Mouse (Mus musculus) left cerebral cortex, postnatal 4 days (tissue): ENCODE data around the gene Slc26a5. TPM values are rescaled to one million over a fixed set of nuclear protein-coding genes. Genes with fewer than 3 reads are reported as not detected.

Experiments
- DNase-seq: peaks from one replicate; pipeline ENCODE4 v3.0.0-alpha.2; 2022
- intact Hi-C: fragments of 180-260 bp; cut with DNase I; formaldehyde crosslinking; loops from one replicate; pipeline ENCODE4 v1.15.1; 2025
- total RNA-seq, 2 experiments: library from RNA; stranded (reverse); gene quantifications; 2 replicates each; pipeline ENCODE4 v1.2.3; 2021

The Slc26a5 gene
- under 1 TPM; 0.28 to 0.56 TPM for total RNA-seq

GRCm38 (mm10) chr5:21865346-21866107 lies at the start of gene Slc26a5:
Slc26a5 (minus strand) TSS chr5:21865604.
- peak; percentile 8 for DNase-seq

GRCm38 (mm10) chr5:21914776-21915175 lies 49.4 kb upstream of the Slc26a5 start:
- no peak for DNase-seq
- intact Hi-C loops: no loop called here

More at GRCm38 (mm10) chr5:21865346-21866107, at the start of gene Slc26a5:
- intact Hi-C loops: no loop called here

- DNase-seq: no peak
- intact Hi-C loops: no loop called here
Observed at GRCm38 (mm10) chr5:21912835-21913530, 47.6 kb upstream of the Slc26a5 start.

- intact Hi-C loops: no loop called here
- DNase-seq: no peak
Observed at GRCm38 (mm10) chr5:21910726-21911125, 45.3 kb upstream of the Slc26a5 start.

- intact Hi-C loops: no loop called here
- DNase-seq: no peak
Observed at GRCm38 (mm10) chr5:21909713-21910112, 44.3 kb upstream of the Slc26a5 start.

- intact Hi-C loops: no loop called here
Observed at GRCm38 (mm10) chr5:21901411-21901810, 36.0 kb upstream of the Slc26a5 start.

GRCm38 (mm10) chr5:21900891-21901290 lies 35.5 kb upstream of the Slc26a5 start:
- no peak for DNase-seq
- intact Hi-C loops: no loop called here

More at GRCm38 (mm10) chr5:21901411-21901810, 36.0 kb upstream of the Slc26a5 start:
- no peak for DNase-seq

- no peak for DNase-seq
- intact Hi-C loops: no loop called here
Observed at GRCm38 (mm10) chr5:21898875-21899274, 33.5 kb upstream of the Slc26a5 start.

- intact Hi-C loops: no loop called here
- DNase-seq: no peak
Observed at GRCm38 (mm10) chr5:21896586-21896985, 31.2 kb upstream of the Slc26a5 start.

- no peak for DNase-seq
- intact Hi-C loops: no loop called here
Observed at GRCm38 (mm10) chr5:21894168-21894567, 28.8 kb upstream of the Slc26a5 start.

- no peak for DNase-seq
- intact Hi-C loops: no loop called here
Observed at GRCm38 (mm10) chr5:21866750-21867149, 1.3 kb upstream of the Slc26a5 start.

GRCm38 (mm10) chr5:21866311-21866712 lies 908 bp upstream of the Slc26a5 start:
- intact Hi-C loops: no loop called here
- DNase-seq: peak; percentile 25

GRCm38 (mm10) chr5:21858653-21859052 lies 6.8 kb downstream of the Slc26a5 start:
- no peak for DNase-seq
- intact Hi-C loops: no loop called here

- DNase-seq: no peak
- intact Hi-C loops: no loop called here
Observed at GRCm38 (mm10) chr5:21851679-21852340, 13.6 kb downstream of the Slc26a5 start.

- no peak for DNase-seq
- intact Hi-C loops: no loop called here
Observed at GRCm38 (mm10) chr5:21847438-21847837, 18.0 kb downstream of the Slc26a5 start.

GRCm38 (mm10) chr5:21846616-21847290 lies 18.7 kb downstream of the Slc26a5 start:
- intact Hi-C loops: no loop called here
- DNase-seq: no peak

- no peak for DNase-seq
- intact Hi-C loops: no loop called here
Observed at GRCm38 (mm10) chr5:21844676-21845075, 20.7 kb downstream of the Slc26a5 start.

- DNase-seq: no peak
- intact Hi-C loops: no loop called here
Observed at GRCm38 (mm10) chr5:21831761-21832160, 33.6 kb downstream of the Slc26a5 start.

- no peak for DNase-seq
- intact Hi-C loops: no loop called here
Observed at GRCm38 (mm10) chr5:21828855-21829254, 36.5 kb downstream of the Slc26a5 start.

GRCm38 (mm10) chr5:21827643-21828042 lies 37.8 kb downstream of the Slc26a5 start:
- intact Hi-C loops: no loop called here
- DNase-seq: no peak

GRCm38 (mm10) chr5:21826370-21826769 lies 39.0 kb downstream of the Slc26a5 start:
- intact Hi-C loops: no loop called here
- no peak for DNase-seq
